9 mouse cellular contexts compared by ENCODE assay signal in the genomic region with DNA sequence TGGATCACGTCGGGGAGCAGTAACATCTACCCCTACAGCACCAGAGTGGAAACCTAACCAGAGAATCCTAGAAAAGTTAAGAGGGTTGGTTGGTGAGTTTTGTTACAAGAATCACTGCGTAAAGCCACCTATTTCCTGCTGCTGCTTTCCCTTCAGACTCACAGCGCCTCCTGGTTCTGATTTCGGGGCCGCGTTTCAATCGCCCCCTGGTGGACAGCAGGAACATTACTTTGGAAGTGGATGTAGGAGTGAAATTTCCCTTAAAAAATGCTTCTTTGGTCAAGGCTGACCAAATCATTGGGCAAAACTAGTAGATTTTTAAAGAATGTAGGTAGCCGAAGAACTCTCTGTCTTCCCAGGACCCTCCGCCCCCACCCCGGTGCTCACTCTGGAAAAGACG.
DNase-seq lines count a peak whose midpoint lies in the region; ATAC-seq and TF ChIP-seq lines count a peak whose summit lies in the region.
"Had no signal": no experiment of that assay in that cellular context is flagged by ENCODE, and none has a peak within 500 bp of the region (broad histone marks: within the 10 kb centered on the region; RNA-seq: fewer than 3 reads in every experiment).

No protein-coding gene starts in this region.

- no peak overlapping the region for H3K4me3 ChIP-seq in gastrocnemius, adult 2 months
- no peak overlapping the region for H3K4me3 ChIP-seq in cerebellum, adult 2 months (replicated peaks; ENCODE audit: insufficient read depth, low read depth, low read length)
- H3K4me3 ChIP-seq in forebrain, postnatal 0 days (ENCODE audit: low read depth, low read length), result no peak overlapping the region
- H3K4me3 ChIP-seq in midbrain, embryonic 12.5 days, result no peak overlapping the region
- H3K4me3 ChIP-seq: myocyte had no signal

- 0 out of 2 replicates have a peak, but pooled peaks cover 3% of the 10 kb centered on the region for H3K4me1 ChIP-seq in cerebellum, adult 2 months (ENCODE audit: control insufficient read depth, insufficient read depth, low read length)
- 0 out of 2 replicates have a peak, but pooled peaks cover 3% of the 10 kb centered on the region for H3K4me1 ChIP-seq in forebrain, postnatal 0 days (ENCODE audit: insufficient read depth)
- H3K4me1 ChIP-seq in midbrain, embryonic 12.5 days, result peaks cover 4% of the 10 kb centered on the region; the same call in 1 of the 2 replicates

- H3K9me3 ChIP-seq in forebrain, postnatal 0 days (ENCODE audit: low read length), result no peaks in the 10 kb centered on the region
- H3K9me3 ChIP-seq in midbrain, embryonic 12.5 days, result no peaks in the 10 kb centered on the region

- no peak overlapping the region for H3K9ac ChIP-seq in forebrain, postnatal 0 days
- H3K9ac ChIP-seq in midbrain, embryonic 12.5 days (replicated peaks), result no peak overlapping the region

- ATAC-seq in forebrain, postnatal 0 days, result peak; percentile 54; the same call in 1 of the 2 replicates
- peak; percentile 38; the same call in 1 of the 2 replicates for ATAC-seq in midbrain, embryonic 12.5 days (ENCODE audit: low FRiP score, low read depth)

- intact Hi-C loops in gastrocnemius, adult 2 months (cut with DNase I), result loop anchor here (2.0 to 10.0 kb wide), 3 partner anchors 267 to 305 kb away; no protein-coding TSS in a partner anchor
- intact Hi-C loops in left cerebral cortex, postnatal 10 days (cut with DNase I), result loop anchor here (2.0 kb wide), 1 partner anchor 269 kb away; no protein-coding TSS in a partner anchor

- no peak for TF ChIP-seq POLR2A in cerebellum, adult 2 months (IDR thresholded peaks at IDR 0.05; ENCODE audit: borderline replicate concordance, insufficient read depth, low read length)

- no peaks in the 10 kb centered on the region for H3K27me3 ChIP-seq in cerebellum, adult 2 months (ENCODE audit: control insufficient read depth, insufficient read depth, low read length)
- H3K27me3 ChIP-seq in forebrain, postnatal 0 days (ENCODE audit: insufficient read depth, low read length), result no peaks in the 10 kb centered on the region
- H3K27me3 ChIP-seq in midbrain, embryonic 12.5 days, result peaks cover 17% of the 10 kb centered on the region

- no peak overlapping the region for H3K4me2 ChIP-seq in forebrain, postnatal 0 days (ENCODE audit: low read depth)
- H3K4me2 ChIP-seq in midbrain, embryonic 12.5 days (replicated peaks), result peak overlapping the region; percentile 27; the same call in 1 of the 2 replicates

- DNase-seq in gastrocnemius, adult 2 months, result peak; percentile 59
- no peak for DNase-seq in gastrocnemius, adult 8-10 months (ENCODE audit: low spot score in 2 of 2)
- peak; percentile 62 to 66 for DNase-seq in cerebellum, adult 2 months
- peak; percentile 79 for DNase-seq in forebrain, postnatal 0 days
- DNase-seq in hindlimb bud, embryonic 11.5 days (ENCODE audit: extremely low spot score, low read depth, low spot score), result peak; percentile 20
- DNase-seq in left cerebral cortex, postnatal 10 days (ENCODE audit: extremely low spot score in 1 of 2, low spot score in 2 of 2), result peak; percentile 65 to 67
- peak; percentile 42 for DNase-seq in skeletal muscle tissue, adult 2 months (ENCODE audit: low read depth, low spot score)

- H3K27ac ChIP-seq in gastrocnemius, adult 2 months, result no peak overlapping the region
- no peak overlapping the region for H3K27ac ChIP-seq in cerebellum, adult 2 months (ENCODE audit: insufficient read depth, low read length)
- H3K27ac ChIP-seq in forebrain, postnatal 0 days (ENCODE audit: low read depth, low read length), result no peak overlapping the region
- H3K27ac ChIP-seq in midbrain, embryonic 12.5 days (replicated peaks), result no peak overlapping the region

- 23% methylated on average over 12 of the region's 12 CpGs for WGBS in cerebellum, adult 2 months
- WGBS in forebrain, postnatal 0 days, result 20% methylated on average over 12 of the region's 12 CpGs
- WGBS in midbrain, embryonic 12.5 days, result 26% methylated on average over 12 of the region's 12 CpGs

- H3K36me3 ChIP-seq in forebrain, postnatal 0 days (ENCODE audit: insufficient read depth), result no peaks in the 10 kb centered on the region
- no peaks in the 10 kb centered on the region for H3K36me3 ChIP-seq in midbrain, embryonic 12.5 days

- TF ChIP-seq CTCF in gastrocnemius, adult 2 months (IDR thresholded peaks at IDR 0.05), result peak; percentile 91
- TF ChIP-seq CTCF in cerebellum, adult 2 months (IDR thresholded peaks at IDR 0.05; ENCODE audit: borderline replicate concordance, insufficient read depth, low read depth, low read length), result peak; percentile 80
- TF ChIP-seq CTCF in forebrain, postnatal 0 days (IDR thresholded peaks at IDR 0.05; ENCODE audit: low read depth), result peak; percentile 97

Comparison
In these comparisons a context has a peak if more than half of its experiments do, and no peak if none do; other contexts are left out.
1. DNase-seq: peak in gastrocnemius, adult 2 months (single experiment), cerebellum, adult 2 months (2 of 2), forebrain, postnatal 0 days (single experiment), hindlimb bud, embryonic 11.5 days (single experiment), left cerebral cortex, postnatal 10 days (2 of 2) and skeletal muscle tissue, adult 2 months (single experiment); none in gastrocnemius, adult 8-10 months (0 of 2).
2. Peak in every context shown above with its lines, with median percentiles within 50 percentile points of each other: CTCF ChIP-seq.